Mouse (Mus musculus): ENCODE results near the gene Nol10.
"Not testable (repeated sequence)": the region's sequence is repeated elsewhere in the genome, so short reads cannot be mapped to it uniquely, and the experiment has no call there.

Nol10 gene

DNA sequence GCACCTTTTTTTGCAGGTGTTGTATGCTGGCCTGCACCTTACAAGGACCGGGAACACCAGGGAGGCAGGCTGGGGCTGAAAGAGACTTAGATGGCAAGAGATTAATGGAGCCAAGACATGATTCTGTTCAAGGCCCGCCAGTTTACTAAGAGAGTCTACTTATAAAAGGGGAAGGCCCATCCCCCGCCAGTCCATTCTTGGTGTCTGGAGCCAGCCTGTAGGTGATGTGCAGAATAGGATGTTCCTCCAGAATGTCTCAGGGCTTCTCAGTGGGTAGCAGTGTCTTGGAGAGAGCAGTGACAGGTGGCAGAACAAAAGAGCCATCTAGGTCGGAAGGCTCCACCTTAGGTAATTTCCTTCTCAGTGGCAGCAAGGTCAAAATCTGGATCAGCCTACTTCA, 111.0 kb downstream of the Nol10 start:
- not testable (repeated sequence) for DNase-seq (ENCODE audit: low spot score in 2 of 2)

DNA sequence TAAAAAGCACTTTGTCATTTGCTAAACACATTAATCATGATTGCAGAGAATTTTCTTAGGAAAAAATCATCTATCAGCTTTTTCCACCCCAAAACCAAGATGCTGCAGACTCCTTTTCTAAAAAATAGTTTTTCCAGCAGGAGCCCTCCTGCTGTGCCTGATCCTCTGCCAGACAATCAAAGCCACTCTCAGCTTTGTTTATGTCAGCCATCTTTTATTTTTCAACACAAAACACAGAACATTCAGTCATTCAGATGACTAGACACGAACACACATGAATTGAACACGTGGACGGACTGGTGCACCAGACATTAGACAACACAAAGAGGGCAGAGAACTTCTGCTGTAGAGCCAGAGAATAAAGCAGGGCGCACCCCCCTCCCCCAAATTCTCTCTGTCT, 115.4 kb downstream of the Nol10 start:
- no peak for DNase-seq (ENCODE audit: low spot score in 2 of 2)

DNA sequence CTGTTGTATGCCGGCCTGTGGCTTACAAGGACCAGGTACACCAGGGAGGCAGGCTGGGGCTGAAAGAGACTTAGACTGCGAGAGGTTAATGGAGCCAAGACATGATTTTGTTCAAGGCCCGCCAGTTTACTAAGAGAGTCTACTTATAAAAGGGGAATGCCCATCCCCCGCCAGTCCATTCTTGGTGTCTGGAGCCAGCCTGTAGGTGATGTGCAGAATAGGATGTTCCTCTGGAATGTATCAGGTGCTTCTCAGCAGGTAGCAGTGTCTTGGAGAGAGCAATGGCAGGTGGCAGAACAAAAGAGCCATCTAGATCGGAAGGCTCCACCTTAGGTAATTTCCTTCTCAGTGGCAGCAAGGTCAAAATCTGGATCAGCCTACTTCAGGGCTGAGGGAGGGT, 116.3 kb downstream of the Nol10 start:
- not testable (repeated sequence) for DNase-seq (ENCODE audit: low spot score in 2 of 2)

DNA sequence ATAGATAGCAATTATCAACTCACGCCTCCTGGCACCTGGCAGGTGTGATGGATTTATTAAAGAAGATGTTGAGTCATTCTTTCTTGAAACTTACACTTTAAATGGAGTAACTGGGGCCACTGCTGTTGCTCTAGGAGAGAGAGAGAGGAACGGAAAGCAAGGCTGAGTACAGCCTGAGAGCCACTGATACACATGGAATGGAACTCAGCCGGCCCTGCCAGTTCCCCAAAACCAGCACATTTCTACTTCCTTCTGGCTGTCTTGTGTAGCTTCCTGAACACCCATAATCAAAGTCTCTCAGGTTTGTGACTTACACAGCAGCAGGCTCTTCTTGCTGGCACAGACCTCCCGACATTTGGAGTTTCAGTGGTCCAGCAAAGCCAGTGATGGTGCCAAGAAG, 118.5 kb downstream of the Nol10 start:
- DNase-seq (ENCODE audit: low spot score in 2 of 2) = no peak

DNA sequence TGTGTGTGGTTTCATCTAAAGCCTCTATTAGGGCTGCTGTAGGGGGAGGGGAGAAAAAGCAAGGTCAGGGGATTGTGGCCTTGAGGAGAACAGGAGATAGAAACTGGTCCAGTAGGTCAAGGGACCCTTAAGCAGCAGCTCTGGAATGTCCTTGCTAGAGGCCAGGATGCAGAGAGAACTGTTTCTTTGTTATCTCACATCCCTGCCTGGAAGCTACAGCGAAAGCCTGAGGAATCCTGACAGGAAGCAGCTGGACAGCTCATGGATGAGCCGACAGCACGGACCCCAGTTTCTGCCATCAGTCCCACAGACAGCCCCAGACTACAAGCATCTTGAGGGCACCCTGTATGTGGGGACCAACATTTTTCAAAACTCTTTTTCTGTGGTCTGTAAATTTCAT, 120.1 kb downstream of the Nol10 start:
- DNase-seq (ENCODE audit: low spot score in 2 of 2) = no peak

DNA sequence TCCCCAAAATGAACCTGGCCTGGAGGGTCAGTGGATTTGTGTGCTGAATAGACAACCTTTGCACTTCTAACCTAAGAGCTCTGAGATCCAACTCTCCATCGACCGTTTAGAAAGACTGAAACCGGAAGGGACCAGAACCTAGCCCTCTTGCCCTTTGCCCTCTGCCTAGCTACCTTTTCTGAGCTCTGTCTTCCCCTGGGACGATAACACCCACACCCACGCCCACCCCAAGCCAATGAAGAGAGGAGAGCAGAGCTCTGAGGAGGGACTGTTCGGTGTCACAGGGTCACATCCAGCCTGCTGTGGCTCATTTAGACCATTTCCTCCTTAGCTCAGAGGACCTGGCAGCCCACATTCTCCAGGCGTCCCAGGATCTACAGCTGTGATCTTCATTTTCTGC, 121.6 kb downstream of the Nol10 start:
- DNase-seq (ENCODE audit: low spot score in 2 of 2) = no peak

DNA sequence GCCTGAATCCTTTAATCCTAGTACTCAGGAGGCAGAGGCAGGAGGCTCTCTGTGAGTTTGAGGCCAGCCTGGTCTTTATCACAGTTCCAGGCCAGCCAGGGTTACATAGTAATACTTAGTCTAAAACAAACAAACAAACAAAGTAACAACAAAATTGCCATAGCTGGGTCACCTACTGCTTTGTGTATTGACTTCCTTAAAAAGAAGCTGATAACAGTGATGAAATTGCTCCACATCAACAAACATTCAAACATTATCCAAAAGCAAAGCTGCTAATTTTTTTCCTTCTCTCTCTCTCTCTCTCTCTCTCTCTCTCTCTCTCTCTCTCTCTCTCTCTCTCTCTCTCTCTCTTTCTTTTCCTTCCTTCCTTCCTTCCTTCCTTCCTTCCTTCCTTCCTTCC, 122.3 kb downstream of the Nol10 start:
- not testable (repeated sequence) for DNase-seq (ENCODE audit: low spot score in 2 of 2)

DNA sequence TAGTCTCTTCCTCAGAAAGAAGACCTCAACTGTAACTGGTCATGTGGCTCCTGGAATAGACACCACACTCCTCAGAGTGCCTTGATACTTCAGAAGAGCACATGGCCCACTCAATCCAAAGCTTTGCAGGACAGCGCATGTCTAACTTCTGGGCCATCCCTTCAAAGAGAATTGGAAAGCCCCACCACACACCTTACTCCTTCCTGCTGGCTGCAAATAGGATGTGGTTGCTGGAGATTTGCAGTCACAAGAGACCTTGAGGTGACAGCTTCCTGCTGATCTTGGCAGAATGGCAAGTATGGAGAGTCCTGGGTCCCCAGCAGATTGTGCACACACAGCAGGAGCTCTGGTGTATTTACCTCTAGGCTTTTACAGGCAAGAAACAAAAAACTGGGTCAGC, 123.1 kb downstream of the Nol10 start:
- DNase-seq (ENCODE audit: low spot score in 2 of 2) = no peak

DNA sequence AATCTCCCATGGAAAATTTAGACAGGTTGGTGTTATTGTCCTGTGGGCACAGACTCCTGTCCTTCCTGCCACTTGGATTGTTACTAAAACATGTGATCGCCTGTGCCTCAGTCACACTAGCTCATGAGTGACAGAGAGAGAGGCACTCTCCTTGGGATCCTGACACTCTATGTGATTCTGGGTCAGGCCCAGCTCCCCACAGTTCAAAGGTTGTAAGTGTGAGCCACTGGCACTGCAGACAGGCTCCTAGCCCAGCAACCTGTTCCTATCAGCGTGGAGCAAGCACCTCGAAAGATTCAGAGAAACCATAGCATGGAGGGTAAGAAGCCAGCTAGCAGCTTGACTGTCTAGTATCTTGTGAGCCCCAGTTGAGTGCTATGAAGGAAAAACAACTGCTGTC, 124.9 kb downstream of the Nol10 start:
- no peak for DNase-seq (ENCODE audit: low spot score in 2 of 2)

DNA sequence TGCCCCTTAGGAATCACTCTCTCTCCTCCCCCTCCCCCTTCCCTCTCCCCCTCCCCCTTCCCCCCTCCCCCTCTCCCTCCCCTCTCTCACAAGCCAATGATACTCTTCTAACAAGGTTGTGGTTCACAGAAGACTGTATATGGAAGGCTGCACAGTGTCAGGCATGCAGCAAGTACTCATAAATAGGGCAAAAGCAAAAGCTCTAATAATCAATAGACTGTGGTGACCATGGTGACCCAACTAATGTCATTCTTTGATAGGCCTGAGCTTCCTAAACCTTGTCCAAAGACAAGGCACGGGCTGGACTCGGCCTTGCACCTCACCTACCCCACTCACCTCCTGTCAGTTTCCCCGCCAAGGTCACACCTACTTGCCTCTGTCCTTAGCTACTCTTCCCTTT, 125.6 kb downstream of the Nol10 start:
- DNase-seq (ENCODE audit: low spot score in 2 of 2) = no peak

DNA sequence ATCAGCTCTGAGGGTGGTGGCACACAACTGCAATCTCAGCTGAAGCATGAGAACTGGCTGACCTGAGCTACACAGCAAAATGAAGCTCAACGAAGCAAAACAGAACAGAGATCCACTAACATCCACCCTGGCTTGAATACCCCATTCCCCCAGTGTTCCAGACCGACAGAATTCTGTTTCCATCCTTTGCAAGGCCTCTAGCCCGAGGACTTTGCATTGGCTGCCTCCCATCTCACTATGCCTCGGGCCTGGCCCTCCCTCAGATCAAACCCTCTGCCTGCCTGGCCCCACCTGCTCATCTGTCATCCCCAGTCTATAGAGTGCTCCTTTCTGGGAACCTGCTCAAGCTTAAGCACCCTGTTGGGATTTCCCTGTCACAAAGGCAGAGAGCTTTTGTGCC, 126.4 kb downstream of the Nol10 start:
- no peak for DNase-seq (ENCODE audit: low spot score in 2 of 2)

DNA sequence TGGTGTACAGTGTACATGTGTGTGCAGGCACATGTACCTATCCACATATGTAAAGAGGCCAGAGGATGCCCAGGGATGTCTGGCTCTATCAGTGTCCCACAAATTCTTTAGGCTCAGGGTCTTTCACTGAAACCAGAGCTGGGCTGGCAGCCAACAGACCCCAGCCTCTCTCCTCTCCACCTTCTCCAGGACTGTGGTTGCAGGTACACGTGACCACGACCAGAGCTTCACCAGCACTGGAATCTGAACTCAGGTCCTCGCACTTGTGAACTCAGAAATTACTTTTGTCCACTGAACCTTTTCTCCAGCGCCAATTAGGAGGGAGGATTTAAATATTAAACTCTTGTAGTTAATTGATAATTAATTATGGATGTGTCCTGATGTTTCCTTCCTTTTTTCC, 126.9 kb downstream of the Nol10 start:
- no peak for DNase-seq (ENCODE audit: low spot score in 2 of 2)

DNA sequence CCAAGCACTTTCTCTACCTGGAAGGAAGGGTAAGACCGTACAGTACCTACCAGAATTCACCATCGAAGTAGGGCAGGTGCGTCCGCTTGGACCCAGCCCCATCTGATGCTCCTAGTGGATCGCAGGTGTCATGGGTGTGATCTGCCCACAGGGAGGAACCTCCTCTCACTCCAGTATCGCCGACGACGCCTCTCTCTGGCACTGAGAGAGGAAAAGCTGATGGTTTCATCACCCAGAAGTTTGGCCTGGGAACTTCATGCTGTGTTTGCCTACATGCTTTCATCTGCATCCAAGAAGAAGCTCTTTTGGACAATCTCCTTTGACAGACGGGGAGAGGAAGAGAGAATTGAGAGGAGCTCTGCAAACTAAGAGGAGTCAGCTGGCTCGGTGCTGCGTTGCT, 129.9 kb downstream of the Nol10 start:
- DNase-seq (ENCODE audit: low spot score in 2 of 2) = no peak

DNA sequence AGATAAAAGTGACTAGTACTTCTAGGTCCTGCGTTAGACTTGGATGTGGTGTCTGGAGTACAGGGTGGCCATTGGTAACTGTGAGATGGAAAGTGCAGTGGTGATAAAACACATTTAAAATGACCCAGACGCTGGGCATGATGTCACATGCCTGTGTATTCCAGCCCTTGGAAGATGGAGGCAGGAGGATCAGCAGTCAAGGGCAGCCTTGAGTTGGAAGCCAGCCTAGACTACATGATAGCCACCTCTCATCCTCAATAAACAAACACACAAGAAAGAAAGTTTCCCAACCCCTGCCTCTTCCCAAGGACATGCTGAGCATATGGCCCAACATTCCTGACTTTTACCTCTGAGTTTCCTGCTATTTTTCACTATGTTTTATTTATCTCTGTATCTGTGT, 130.6 kb downstream of the Nol10 start:
- DNase-seq (ENCODE audit: low spot score in 2 of 2) = no peak
